Mouse (Mus musculus): Measurements from ENCODE around the gene Ano4. TPM values are rescaled to one million over a fixed set of nuclear protein-coding genes. Genes with fewer than 3 reads are reported as not detected.

The Ano4 gene
- total and polyA plus RNA-seq, 3 experiments, result not detected

DNA sequence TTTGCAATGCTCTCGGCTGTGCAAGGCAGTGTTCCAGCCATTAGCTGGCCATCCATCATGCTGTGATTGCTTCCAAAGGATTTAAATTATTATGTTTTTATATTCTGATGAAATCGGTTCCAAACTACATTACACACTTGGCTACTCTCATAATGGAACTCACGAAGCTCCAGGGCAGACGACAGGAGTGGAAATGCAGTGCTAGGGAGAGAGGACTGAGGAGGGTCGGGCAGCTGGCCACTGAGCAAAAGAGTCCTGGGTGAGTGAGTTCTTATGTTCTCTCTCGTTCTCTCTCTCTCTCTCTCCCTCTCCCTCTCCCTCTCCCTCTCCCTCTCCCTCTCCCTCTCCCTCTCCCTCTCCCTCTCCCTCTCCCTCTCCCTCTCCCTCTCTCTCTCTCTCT is 357.6 kb downstream of the Ano4 start:
- DNase-seq (ENCODE audit: low read depth, low spot score), result no peak
- Histone ChIP-seq H3K9ac (ENCODE audit: control insufficient read depth, low read depth, low read length, poor library complexity, severe bottlenecking) (no peak overlapping the region), H3K9me3 (replicated peaks; ENCODE audit: insufficient read depth, low read length) (no peaks in the 10 kb centered on the region), H3K4me3 (ENCODE audit: control insufficient read depth in 1 of 2, insufficient read depth in 1 of 2, low read depth in 2 of 2, low read length in 2 of 2) (no peak overlapping the region), H3K36me3 (ENCODE audit: control insufficient read depth in 1 of 2, insufficient read depth in 2 of 2, low read length in 2 of 2) (no peaks in the 10 kb centered on the region), H3K4me1 (ENCODE audit: control insufficient read depth in 1 of 2, insufficient read depth in 2 of 2, low read length in 2 of 2) (no peaks in the 10 kb centered on the region), H3K27ac (ENCODE audit: control insufficient read depth, low read depth, low read length) (no peak overlapping the region), H3K27me3 (ENCODE audit: control insufficient read depth in 1 of 2, insufficient read depth in 2 of 2, low read length in 2 of 2) (no peaks in the 10 kb centered on the region), H3K79me2 (ENCODE audit: control insufficient read depth, insufficient read depth, low read length, poor library complexity) (no peaks in the 10 kb centered on the region)
- TF ChIP-seq SMC3 (IDR thresholded peaks at IDR 0.05; ENCODE audit: low read depth, low read length), result no peak

DNA sequence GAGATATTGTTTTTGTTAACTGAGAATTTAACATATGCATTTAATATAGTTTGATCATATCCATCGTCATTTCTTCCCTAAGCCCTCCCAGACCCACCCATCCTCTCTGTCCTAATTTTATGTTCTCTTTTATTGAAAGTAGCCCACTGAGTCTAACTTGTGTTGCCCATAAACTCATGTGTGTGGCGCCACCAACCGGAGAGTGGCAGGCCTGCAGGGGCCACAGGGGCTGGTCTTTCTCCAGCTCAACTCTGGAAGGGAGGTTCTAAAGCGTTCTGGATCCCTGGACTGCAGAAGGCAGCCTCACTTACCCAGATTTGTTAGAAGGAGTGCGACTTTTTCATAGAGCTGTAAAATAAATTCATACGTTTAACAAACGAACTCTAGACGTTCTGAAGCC is 361.1 kb downstream of the Ano4 start:
- TF ChIP-seq E2F4 (IDR thresholded peaks at IDR 0.05; ENCODE audit: borderline replicate concordance, low read depth, low read length) (no peak), KAT2A (conservative IDR thresholded peaks at IDR 0.05; ENCODE audit: low read depth, low read length) (no peak), USF2 (IDR thresholded peaks at IDR 0.05; ENCODE audit: borderline replicate concordance in 1 of 2, insufficient read depth in 1 of 2, low read depth in 1 of 2, low read length in 2 of 2) (no peak), EP300 (IDR thresholded peaks at IDR 0.05; ENCODE audit: low read depth in 1 of 2, low read length in 2 of 2) (no peak), MEF2A (IDR thresholded peaks at IDR 0.05; ENCODE audit: extremely low read depth, insufficient replicate concordance, low read depth, low read length, poor library complexity, severe bottlenecking) (no peak), ETS1 (IDR thresholded peaks at IDR 0.05; ENCODE audit: low read depth, low read length) (no peak), RAD21 (IDR thresholded peaks at IDR 0.05; ENCODE audit: low read depth, low read length) (peak; percentile 14), TAL1 (IDR thresholded peaks at IDR 0.05; ENCODE audit: low read length) (no peak), CHD1 (IDR thresholded peaks at IDR 0.05; ENCODE audit: low read depth, low read length) (no peak), CTCF (IDR thresholded peaks at IDR 0.05 in 2 of 3, conservative IDR thresholded peaks at IDR 0.05 in 1 of 3; ENCODE audit: control insufficient read depth in 1 of 3, insufficient read depth in 1 of 3, low read depth in 2 of 3, low read length in 3 of 3, poor library complexity in 1 of 3, severe bottlenecking in 1 of 3) (peak in 2 of 3 experiments; percentile 25 to 51; a peak in 4 of 6 replicates), UBTF (IDR thresholded peaks at IDR 0.05; ENCODE audit: borderline replicate concordance, insufficient read depth, low read depth, low read length) (no peak), POLR2A (IDR thresholded peaks at IDR 0.05; ENCODE audit: control insufficient read depth in 1 of 2, insufficient read depth in 1 of 2, low read depth in 1 of 2, low read length in 2 of 2, poor library complexity in 1 of 2) (no peak), GABPA (IDR thresholded peaks at IDR 0.05; ENCODE audit: low read depth, low read length) (no peak), MAZ (IDR thresholded peaks at IDR 0.05; ENCODE audit: low read depth, low read length) (no peak), JUND (IDR thresholded peaks at IDR 0.05; ENCODE audit: low read depth, low read length) (no peak), SMC3 (IDR thresholded peaks at IDR 0.05; ENCODE audit: low read depth, low read length) (peak; percentile 23; the same call in 1 of the 2 replicates), USF1 (IDR thresholded peaks at IDR 0.05; ENCODE audit: low read depth, low read length) (no peak), TCF12 (IDR thresholded peaks at IDR 0.05; ENCODE audit: low read depth, low read length) (no peak)
- H3K79me2 ChIP-seq (ENCODE audit: control insufficient read depth, insufficient read depth, low read length, poor library complexity), result no peaks in the 10 kb centered on the region
- H3K9me3 ChIP-seq (replicated peaks; ENCODE audit: insufficient read depth, low read length), result no peaks in the 10 kb centered on the region
- DNase-seq (ENCODE audit: low read depth, low spot score), result no peak
- no peak overlapping the region for H3K27ac ChIP-seq (ENCODE audit: control insufficient read depth, low read depth, low read length)
- H3K27me3 ChIP-seq (ENCODE audit: control insufficient read depth in 1 of 2, insufficient read depth in 2 of 2, low read length in 2 of 2), result no peaks in the 10 kb centered on the region
- H3K4me1 ChIP-seq (ENCODE audit: control insufficient read depth in 1 of 2, insufficient read depth in 2 of 2, low read length in 2 of 2), result no peaks in the 10 kb centered on the region
- H3K4me3 ChIP-seq (ENCODE audit: control insufficient read depth in 1 of 2, insufficient read depth in 1 of 2, low read depth in 2 of 2, low read length in 2 of 2), result no peak overlapping the region
- H3K36me3 ChIP-seq (ENCODE audit: control insufficient read depth in 1 of 2, insufficient read depth in 2 of 2, low read length in 2 of 2), result no peaks in the 10 kb centered on the region
- no peak overlapping the region for H3K9ac ChIP-seq (ENCODE audit: control insufficient read depth, low read depth, low read length, poor library complexity, severe bottlenecking)
